Mouse (Mus musculus) midbrain, embryonic 11.5 days (tissue): ENCODE data around the gene Fam185a. TPM values are rescaled to one million over a fixed set of nuclear protein-coding genes. Genes with fewer than 3 reads are reported as not detected.

ENCODE experiments used
- ATAC-seq: fragments of 200-750 bp; cut with Nextera tagmentation; 2 replicates; pipeline ENCODE4 v1.8.0; 2017; ENCODE audit warnings: moderate TSS enrichment, moderate library complexity; ENCODE audit not compliant: low FRiP score
- DNase-seq: peaks from one replicate; pipeline ENCODE4 v3.0.0; 2015; ENCODE audit warnings: low spot score; ENCODE audit errors: missing footprints
- H3K27ac ChIP-seq: fragments of 300-500 bp; sonication (generic); 2 replicates; pipeline ENCODE4 v1.5.1; 2014; ENCODE audit warnings: low read depth, low read length
- H3K27me3 ChIP-seq: fragments of 300-500 bp; sonication (generic); 2 replicates; pipeline ENCODE4 v1.6.1; 2014; ENCODE audit warnings: mild to moderate bottlenecking, low read length, moderate library complexity, mixed read lengths; ENCODE audit not compliant: control insufficient read depth, insufficient read depth
- H3K36me3 ChIP-seq: fragments of 300-500 bp; sonication (generic); 2 replicates; pipeline ENCODE4 v1.6.1; 2014; ENCODE audit warnings: mild to moderate bottlenecking, low read length, moderate library complexity, mixed read lengths; ENCODE audit not compliant: control insufficient read depth, insufficient read depth
- H3K4me1 ChIP-seq: fragments of 300-500 bp; sonication (generic); 2 replicates; pipeline ENCODE4 v1.6.1; 2014; ENCODE audit warnings: low read length; ENCODE audit not compliant: control insufficient read depth, insufficient read depth
- H3K4me2 ChIP-seq: fragments of 300-500 bp; sonication (generic); 2 replicates; pipeline ENCODE4 v1.6.1; 2014; ENCODE audit warnings: mild to moderate bottlenecking, moderate library complexity
- H3K4me3 ChIP-seq: fragments of 300-500 bp; sonication (generic); 2 replicates; pipeline ENCODE4 v1.5.1; 2014; ENCODE audit warnings: low read depth, low read length
- H3K9ac ChIP-seq: fragments of 300-500 bp; sonication (generic); 2 replicates; pipeline ENCODE4 v1.6.1; 2014; ENCODE audit warnings: low read length
- H3K9me3 ChIP-seq: fragments of 300-500 bp; sonication (generic); 2 replicates; pipeline ENCODE4 v1.6.1; 2016; ENCODE audit warnings: low read length; ENCODE audit not compliant: control insufficient read depth
- WGBS: fragments of 180-500 bp; shearing (Covaris S2); extraction: QIAGEN DNeasy Blood & Tissue Kit; methylation state at CpG from one replicate; pipeline ENCODE4 v1.1.7; 2014; 5-methylcytosine and 5-hydroxymethylcytosine counted together
- polyA plus RNA-seq: library from polyadenylated mRNA; unstranded; fragments of >200 nt; fragmentation: Nextera tagmentation; extraction: Ambion mirVana; gene quantifications from 2 replicates; pipeline ENCODE4 v1.2.1, GENCODE M21; 2014

The Fam185a gene
- polyA plus RNA-seq, 1 experiment from 2014 or later: 4.7 TPM

- Histone ChIP-seq H3K4me3 (no peak overlapping the region), H3K27ac (no peak overlapping the region), H3K4me2 (no peak overlapping the region), H3K27me3 (no peaks in the 10 kb centered on the region), H3K9ac (no peak overlapping the region), H3K9me3 (no peaks in the 10 kb centered on the region), H3K36me3 (no peaks in the 10 kb centered on the region), H3K4me1 (peaks cover 12% of the 10 kb centered on the region)
- WGBS: 81% methylated on average over 5 of the region's 5 CpGs
- DNase-seq (no peak), ATAC-seq (no peak)
Observed at GRCm38 (mm10) chr5:21486798-21487197, 62.0 kb downstream of the Fam185a start.

GRCm38 (mm10) chr5:21487306-21487705, 62.5 kb downstream of the Fam185a start:
- Histone ChIP-seq H3K36me3 (no peaks in the 10 kb centered on the region), H3K4me3 (no peak overlapping the region), H3K27me3 (no peaks in the 10 kb centered on the region), H3K9ac (no peak overlapping the region), H3K9me3 (no peaks in the 10 kb centered on the region), H3K27ac (no peak overlapping the region), H3K4me1 (peaks cover 11% of the 10 kb centered on the region), H3K4me2 (no peak overlapping the region)
- DNase-seq (no peak), ATAC-seq (no peak)
- WGBS: 88% methylated on average over 3 of the region's 3 CpGs

GRCm38 (mm10) chr5:21487716-21488115, 63.0 kb downstream of the Fam185a start:
- H3K27ac ChIP-seq: no peak overlapping the region
- no peaks in the 10 kb centered on the region for H3K9me3 ChIP-seq
- H3K9ac ChIP-seq: no peak overlapping the region
- no peak overlapping the region for H3K4me2 ChIP-seq
- ATAC-seq (no peak), DNase-seq (peak; percentile 26)
- peaks cover 8% of the 10 kb centered on the region; the same call in 1 of the 2 replicates for H3K4me1 ChIP-seq
- WGBS: 86% methylated on average over 3 of the region's 3 CpGs
- no peaks in the 10 kb centered on the region for H3K27me3 ChIP-seq
- H3K36me3 ChIP-seq: no peaks in the 10 kb centered on the region
- no peak overlapping the region for H3K4me3 ChIP-seq

- H3K4me3 ChIP-seq: no peak overlapping the region
- no peaks in the 10 kb centered on the region for H3K36me3 ChIP-seq
- no peak overlapping the region for H3K9ac ChIP-seq
- H3K27me3 ChIP-seq: no peaks in the 10 kb centered on the region
- H3K4me1 ChIP-seq: peaks cover 3% of the 10 kb centered on the region; the same call in 1 of the 2 replicates
- H3K27ac ChIP-seq: no peak overlapping the region
- 95% methylated on average over 5 of the region's 5 CpGs for WGBS
- no peak overlapping the region for H3K4me2 ChIP-seq
- no peak for ATAC-seq
- DNase-seq: peak; percentile 39
- no peaks in the 10 kb centered on the region for H3K9me3 ChIP-seq
Observed at GRCm38 (mm10) chr5:21488506-21488905, 63.7 kb downstream of the Fam185a start.

- DNase-seq: peak; percentile 80
- Histone ChIP-seq H3K9me3 (no peaks in the 10 kb centered on the region), H3K27me3 (no peaks in the 10 kb centered on the region), H3K4me2 (no peak overlapping the region), H3K4me3 (no peak overlapping the region), H3K27ac (no peak overlapping the region), H3K9ac (no peak overlapping the region), H3K36me3 (no peaks in the 10 kb centered on the region), H3K4me1 (peaks cover 3% of the 10 kb centered on the region; the same call in 1 of the 2 replicates)
- 71% methylated on average over 4 of the region's 4 CpGs for WGBS
- no peak for ATAC-seq
Observed at GRCm38 (mm10) chr5:21489135-21489534, 64.4 kb downstream of the Fam185a start.

- Histone ChIP-seq H3K36me3 (no peaks in the 10 kb centered on the region), H3K9ac (no peak overlapping the region), H3K4me2 (no peak overlapping the region), H3K27me3 (no peaks in the 10 kb centered on the region), H3K4me1 (peaks cover 3% of the 10 kb centered on the region; the same call in 1 of the 2 replicates), H3K4me3 (no peak overlapping the region), H3K9me3 (no peaks in the 10 kb centered on the region), H3K27ac (no peak overlapping the region)
- WGBS: 36% methylated on average over 2 of the region's 2 CpGs
- ATAC-seq: 0 out of 2 replicates have a peak, but pooled peaks have one; percentile 27
- DNase-seq: no peak
Observed at GRCm38 (mm10) chr5:21491469-21491868, 66.7 kb downstream of the Fam185a start.

GRCm38 (mm10) chr5:21492213-21492612, 67.5 kb downstream of the Fam185a start:
- Histone ChIP-seq H3K27me3 (no peaks in the 10 kb centered on the region), H3K4me2 (no peak overlapping the region), H3K4me1 (peaks cover 3% of the 10 kb centered on the region; the same call in 1 of the 2 replicates), H3K4me3 (no peak overlapping the region), H3K9me3 (no peaks in the 10 kb centered on the region), H3K27ac (no peak overlapping the region), H3K36me3 (no peaks in the 10 kb centered on the region), H3K9ac (no peak overlapping the region)
- no peak for DNase-seq
- 79% methylated on average over 3 of the region's 3 CpGs for WGBS
- no peak for ATAC-seq

GRCm38 (mm10) chr5:21493294-21493999, 68.7 kb downstream of the Fam185a start:
- Histone ChIP-seq H3K27me3 (no peaks in the 10 kb centered on the region), H3K4me3 (no peak overlapping the region), H3K4me1 (peaks cover 3% of the 10 kb centered on the region; the same call in 1 of the 2 replicates), H3K27ac (no peak overlapping the region), H3K4me2 (no peak overlapping the region), H3K9ac (no peak overlapping the region), H3K9me3 (no peaks in the 10 kb centered on the region), H3K36me3 (no peaks in the 10 kb centered on the region)
- DNase-seq (no peak), ATAC-seq (no peak)
- WGBS: 93% methylated on average over 8 of the region's 8 CpGs

- DNase-seq: no peak
- H3K36me3 ChIP-seq: no peaks in the 10 kb centered on the region
- H3K4me2 ChIP-seq: no peak overlapping the region
- H3K9me3 ChIP-seq: no peaks in the 10 kb centered on the region
- ATAC-seq: no peak
- H3K4me3 ChIP-seq: no peak overlapping the region
- 59% methylated on average over 3 of the region's 3 CpGs for WGBS
- no peaks in the 10 kb centered on the region for H3K27me3 ChIP-seq
- H3K4me1 ChIP-seq: peaks cover 3% of the 10 kb centered on the region; the same call in 1 of the 2 replicates
- no peak overlapping the region for H3K27ac ChIP-seq
- no peak overlapping the region for H3K9ac ChIP-seq
Observed at GRCm38 (mm10) chr5:21494781-21495180, 70.0 kb downstream of the Fam185a start.
